Mouse (Mus musculus): Measurements from ENCODE around the gene Itpk1.

Itpk1 gene

DNA sequence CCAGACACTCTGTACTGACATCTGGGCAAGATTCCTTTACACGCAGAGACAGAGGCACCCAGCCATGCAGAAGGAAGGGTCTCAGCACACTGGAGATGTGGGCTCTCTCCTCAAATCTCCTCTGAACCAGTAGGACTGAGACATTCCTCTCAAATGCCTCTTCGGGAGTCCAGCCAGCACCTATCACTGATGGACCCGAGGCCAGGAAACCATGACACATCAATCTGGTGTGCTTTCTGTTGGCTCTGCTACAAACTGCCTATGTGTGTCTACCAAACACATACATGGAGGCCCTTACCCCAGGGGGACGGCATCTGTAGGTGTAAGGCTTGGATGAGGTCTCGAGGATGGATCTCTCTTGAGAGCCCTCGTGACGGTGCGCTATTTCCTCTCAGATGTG, 117.6 kb downstream of the Itpk1 start:
- no peak for DNase-seq

DNA sequence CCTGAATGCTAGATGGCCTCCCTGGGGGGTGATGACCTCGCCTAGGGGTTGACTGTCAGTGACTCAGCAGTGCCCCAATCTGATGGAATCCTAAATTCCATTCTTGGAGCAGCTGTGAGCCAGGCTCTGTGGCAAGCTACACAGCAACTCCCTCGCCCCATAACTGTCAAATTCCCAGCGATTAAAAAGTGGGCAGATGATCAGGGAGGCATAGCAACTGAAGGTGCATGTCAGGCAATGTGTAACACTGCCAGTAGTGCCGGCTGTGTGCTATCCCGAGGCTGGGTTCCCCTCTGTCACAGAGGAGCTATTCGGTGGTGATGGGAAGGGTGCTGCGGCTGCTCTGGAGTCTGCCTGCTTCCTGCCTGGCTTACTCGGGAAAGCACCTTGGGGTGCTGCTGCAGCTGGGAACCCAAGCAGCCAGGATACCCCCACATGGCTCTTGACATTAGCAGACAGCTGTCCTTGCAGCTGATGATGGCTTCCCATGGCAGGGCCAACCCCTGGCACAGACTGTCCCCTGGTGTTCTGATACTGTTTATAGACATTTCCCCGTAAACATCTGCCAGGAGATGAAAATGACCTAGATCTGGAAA, 118.3 kb downstream of the Itpk1 start:
- no peak for DNase-seq

DNA sequence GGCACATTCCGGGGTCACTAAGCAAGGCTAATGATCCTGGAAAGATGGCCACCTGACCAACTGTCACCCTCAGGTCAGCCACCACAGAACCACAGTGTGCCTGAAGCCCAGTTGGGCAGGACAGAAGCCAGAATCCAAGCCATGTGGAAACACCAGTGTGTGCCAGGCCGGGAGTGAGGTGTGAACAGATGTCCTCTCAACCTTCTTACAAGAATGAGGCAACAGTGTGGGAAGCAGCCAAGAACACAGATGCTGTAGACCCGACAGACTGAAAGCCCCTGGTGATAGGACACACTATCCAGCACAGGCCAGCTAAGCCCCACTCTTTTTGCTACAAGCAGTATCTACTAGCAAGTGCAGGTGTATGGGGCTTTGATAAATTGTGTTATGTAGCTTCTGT, 119.3 kb downstream of the Itpk1 start:
- no peak for DNase-seq

DNA sequence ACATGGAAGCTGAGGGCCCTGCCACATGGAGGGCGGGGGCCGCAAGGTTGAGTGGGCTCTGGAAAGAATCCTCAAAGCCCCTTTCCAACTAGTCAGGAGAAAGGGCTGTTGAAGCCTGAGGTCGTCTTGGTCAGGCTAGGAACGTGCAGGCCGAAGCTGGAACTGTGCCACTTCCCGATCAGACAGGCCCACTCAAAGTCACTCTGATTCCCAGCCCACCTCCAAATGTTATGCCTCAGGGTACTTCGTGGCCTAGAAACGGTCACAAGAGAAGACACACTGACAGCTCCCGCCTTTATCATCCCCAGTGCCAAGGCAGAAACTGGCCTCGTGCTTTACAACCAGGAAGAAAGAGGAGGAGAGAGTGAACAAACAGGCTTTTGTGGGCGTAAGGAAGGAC, 122.3 kb downstream of the Itpk1 start:
- DNase-seq: no peak

DNA sequence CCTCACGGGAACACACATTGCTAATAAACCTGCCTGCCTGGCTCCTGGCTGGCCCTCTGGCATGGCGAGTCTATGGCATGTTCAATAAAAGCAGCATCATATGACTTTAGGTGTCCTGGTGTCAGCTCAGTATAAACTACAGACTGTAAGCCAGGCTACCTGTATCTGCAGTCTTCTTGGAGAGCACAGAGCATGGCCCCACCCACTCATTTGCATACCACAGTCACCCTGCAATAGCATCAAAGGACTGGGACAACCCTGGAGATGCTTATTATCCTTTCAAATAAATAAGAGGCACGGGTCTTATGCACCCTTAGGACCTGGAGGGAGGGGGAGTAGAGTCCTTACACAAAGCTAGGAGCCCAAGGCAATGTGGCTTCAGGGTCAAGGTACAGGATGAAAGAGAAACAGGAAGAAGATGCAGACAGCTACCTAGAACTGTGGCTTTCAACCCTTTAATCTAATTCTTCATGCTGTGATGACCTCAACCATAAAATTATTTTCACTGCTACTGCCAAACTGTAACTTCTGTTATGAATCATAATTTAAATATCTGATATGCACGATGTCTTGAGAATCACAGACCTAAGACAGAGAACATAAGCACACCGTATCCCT, 123.0 kb downstream of the Itpk1 start:
- DNase-seq: no peak

DNA sequence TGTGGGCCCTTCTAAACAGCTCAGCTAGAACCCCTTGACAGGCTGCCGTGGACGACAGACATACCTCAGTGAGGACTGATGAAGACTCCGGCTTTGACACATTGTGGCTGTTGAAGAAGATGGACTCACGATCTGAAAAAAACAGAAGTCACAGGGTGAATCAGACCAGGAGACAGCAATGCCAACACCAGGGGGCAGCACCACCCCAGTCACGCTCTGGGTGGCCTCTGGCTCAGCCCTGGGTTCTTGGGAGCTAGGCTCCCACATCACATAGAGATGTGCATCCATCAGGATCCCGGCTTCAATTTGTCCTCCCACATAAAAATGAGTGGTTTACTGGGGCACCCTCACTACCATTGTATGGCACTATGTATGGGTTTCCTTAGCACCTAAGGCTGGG, 125.7 kb downstream of the Itpk1 start:
- peak; percentile 83 for DNase-seq

DNA sequence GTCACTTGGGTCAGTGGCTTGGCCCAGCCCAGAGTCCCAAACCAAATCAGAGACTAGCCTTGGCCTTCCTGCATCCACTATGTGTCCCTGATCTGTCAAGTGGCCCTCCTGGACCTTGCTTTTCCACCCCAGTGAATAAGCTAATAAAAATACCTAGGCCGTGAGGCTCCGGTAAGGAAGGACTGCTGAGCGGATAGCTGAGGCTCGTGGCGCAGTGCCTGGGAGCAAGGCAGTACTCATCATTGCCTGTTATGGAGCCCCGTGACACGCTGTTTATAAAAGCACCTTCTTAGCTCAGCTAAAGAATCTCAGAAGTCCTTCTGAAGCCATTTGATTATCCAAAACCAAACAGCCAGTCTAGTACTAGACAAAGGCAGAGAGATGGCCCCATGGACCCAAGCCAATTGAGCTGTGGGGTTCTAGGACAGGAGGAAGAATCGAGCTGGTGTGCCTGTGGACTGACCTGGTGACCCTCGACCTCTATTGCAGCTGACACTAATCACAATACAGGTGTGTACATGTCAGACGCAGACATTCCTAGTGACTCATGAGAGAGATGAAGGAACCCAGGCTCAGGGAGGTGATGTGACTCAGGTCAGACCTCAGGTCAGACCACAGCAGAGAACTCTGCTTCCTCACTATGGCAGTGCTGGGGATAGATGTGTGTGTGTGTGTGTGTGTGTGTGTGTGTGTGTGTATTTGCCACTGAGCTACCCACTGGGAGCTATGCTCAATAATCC, 127.9 kb downstream of the Itpk1 start:
- DNase-seq: no peak

DNA sequence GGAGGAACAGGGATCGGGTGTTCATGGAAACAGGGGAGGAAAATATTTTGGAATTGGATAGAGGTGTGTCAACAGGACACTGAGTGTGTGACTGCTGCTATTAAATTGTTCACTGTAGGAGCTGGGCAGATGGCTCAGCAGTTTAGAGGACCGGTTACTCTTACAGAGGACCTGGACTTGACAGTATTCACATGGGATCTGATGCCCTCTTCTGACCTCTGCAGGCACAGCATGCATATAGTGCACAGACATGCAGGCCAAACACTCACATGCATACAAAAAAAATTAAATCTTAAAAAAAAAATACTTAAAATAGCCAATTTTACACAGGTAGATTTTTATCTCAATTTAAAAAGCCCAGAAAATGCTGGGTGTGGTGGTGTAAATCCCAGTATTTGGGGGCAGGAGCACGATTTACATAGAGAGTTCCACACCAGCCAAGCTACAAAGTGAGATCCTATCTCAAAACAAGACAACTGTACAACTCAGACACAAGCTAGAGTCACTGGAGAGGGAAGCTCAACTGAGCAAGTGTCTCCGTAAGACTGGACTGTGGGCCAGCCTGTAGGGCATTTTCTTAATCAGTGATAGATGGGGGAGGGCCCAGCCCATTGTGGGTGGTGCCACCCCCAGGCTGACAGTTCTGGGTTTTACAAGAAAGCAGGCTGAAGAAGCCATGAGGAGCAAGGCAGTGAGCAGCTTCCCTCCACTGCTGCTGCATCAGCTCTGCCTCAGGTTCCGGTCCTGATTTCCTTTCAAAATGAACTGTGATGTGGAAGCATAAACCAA, 129.0 kb downstream of the Itpk1 start:
- peak; percentile 47 for DNase-seq

DNA sequence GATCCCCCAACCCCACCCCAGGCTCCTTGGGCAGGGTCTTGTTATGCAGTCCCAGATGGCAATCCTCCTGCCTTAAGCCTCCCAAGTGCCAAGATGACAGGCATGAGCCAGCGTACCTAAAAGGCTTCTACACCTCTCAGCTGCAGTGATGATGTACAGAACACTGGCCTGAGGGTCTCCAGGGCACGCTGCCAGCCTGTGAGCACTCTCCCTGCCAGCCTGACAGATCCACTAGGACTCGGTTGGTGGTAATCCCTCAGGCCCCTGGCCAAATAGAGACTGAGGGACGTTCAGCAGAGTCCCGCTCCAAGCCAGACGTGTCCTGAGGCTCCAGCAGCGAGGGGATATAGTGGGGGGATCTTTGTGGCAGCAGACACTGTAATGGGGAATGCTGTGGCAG, 131.7 kb downstream of the Itpk1 start:
- DNase-seq: no peak

DNA sequence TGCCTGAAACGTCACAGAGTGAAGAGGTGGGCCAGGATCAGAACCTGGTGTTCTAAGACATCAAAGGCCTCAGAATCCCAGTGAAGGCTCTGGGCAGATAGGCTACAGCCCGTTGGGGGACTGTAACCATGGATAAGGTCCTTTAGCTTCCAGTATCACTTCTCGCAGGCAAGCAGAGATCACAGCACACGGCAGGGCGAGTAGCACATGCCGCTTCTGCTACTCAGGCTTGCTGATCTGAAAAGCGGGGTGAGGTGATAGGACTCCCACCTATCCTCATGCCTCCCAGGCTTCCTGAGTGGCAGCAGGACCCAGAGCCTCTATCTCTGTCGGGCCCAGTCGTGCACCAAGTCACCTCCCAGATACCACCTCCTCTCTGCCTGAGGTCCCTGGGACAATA, 133.1 kb downstream of the Itpk1 start:
- no peak for DNase-seq

DNA sequence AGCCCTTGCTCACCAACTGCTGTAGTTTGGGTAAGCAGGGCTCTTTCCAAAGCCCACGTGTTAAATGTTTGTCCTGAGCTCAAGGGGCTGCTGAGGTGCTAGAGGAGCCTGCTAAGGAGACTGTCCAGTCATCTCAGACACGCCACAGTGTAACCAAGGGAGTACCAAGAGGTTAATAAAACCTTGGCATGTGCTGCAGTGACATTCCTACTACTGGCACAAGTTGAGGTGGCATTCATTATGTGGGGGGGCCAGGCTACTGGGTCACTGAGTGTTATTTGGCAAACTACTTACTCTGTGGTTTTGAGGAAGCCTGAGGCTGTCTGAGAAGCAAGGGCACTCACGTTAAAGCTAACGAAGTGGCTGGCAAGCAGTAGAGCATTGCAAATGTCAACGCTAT, 134.0 kb downstream of the Itpk1 start:
- no peak for DNase-seq

DNA sequence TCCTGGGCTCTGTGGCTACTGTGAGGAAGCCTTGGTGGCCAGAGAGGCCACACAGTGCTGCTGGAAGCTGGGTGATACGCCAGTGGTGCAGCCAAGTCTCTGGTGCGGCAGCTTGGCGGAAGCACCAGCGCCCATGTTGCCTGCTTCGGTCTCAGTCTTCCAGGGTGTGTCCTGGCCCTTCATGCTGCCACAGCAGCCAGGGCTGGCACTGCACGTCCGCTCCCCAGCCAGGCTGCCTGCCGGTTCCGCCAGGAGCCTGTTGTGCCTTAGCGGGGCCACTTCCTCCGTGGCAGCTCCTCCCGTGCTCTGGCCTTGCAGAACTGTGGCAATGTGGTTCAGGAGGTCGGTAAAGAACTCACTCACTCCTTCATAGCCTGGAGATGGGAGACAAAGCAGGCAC, 134.6 kb downstream of the Itpk1 start:
- no peak for DNase-seq

DNA sequence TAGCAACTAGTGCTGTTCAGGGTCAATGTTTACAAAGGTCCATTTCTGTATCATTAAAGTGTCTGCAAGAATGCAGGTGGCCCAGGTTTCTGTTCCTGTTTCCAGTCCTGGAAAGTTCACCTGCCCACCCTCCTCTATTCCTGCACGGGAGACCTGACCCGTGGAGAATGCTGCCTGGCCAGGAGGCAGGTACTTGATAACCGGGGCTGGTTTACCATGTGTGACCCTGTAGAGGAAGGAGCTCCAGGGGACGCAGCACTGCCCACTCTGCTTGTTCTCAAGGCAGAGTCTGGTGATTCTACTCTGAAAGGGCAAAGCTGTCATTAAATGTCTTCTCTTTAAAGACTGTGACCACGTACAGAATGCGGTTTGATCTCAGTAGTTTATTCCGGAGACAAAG, 136.5 kb downstream of the Itpk1 start:
- no peak for DNase-seq

DNA sequence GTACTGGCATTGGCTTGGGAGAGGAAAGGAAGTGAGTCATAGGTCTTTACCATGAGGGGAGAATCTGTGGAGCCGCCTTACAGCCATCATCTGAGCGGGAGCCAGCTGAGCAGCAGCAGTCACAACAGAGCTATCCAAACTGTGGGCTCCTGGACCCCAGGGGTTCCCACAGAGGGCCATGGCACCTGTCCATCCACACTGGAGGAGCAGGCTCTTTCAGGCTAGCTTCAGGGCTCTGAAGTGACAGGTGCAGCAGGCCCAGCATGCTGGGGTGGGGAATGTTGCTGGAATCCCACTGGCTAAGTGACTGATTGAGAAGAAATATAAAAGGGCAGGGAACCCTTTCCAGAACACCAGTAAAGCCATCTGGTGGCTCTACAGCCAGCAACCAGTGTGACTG, 137.8 kb downstream of the Itpk1 start:
- no peak for DNase-seq

DNA sequence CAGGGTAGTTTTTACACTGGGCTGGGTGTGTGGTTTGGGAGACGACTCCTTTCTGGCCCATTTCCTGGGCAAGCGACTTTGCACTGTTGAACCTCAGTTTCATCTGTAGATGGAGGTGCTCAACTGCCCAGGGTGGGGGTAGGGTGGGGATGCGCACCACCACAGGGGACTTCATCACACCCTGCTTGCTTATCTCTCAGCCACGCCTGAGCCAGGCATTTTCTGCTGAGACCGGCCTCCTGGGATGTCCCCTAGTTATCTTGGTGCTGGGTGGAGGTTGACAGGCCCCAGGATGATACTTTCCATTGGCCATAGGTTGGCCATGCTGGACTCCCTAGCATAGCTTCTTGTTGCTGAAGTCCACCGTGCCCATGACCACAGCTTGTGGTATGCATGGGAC, 139.6 kb downstream of the Itpk1 start:
- no peak for DNase-seq

DNA sequence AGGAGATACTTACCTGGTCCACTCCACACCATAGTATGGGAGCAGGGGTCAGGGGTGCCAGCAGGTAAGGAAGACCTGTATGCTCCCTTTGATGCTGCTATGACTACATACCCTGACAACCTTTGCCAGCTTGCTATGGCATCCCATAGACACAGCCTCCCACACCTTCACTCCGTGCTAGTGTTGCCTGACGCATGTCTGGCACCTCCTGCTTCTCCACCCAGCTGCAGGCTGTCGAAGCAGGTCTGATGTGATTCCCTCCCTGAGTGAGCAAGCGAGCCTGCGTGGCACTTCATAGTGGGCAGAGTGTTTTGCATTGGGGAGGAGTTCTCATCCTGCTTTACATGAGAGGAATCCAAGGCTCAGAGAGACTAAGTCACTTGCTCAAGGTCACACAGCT, 147.4 kb downstream of the Itpk1 start:
- DNase-seq: no peak

DNA sequence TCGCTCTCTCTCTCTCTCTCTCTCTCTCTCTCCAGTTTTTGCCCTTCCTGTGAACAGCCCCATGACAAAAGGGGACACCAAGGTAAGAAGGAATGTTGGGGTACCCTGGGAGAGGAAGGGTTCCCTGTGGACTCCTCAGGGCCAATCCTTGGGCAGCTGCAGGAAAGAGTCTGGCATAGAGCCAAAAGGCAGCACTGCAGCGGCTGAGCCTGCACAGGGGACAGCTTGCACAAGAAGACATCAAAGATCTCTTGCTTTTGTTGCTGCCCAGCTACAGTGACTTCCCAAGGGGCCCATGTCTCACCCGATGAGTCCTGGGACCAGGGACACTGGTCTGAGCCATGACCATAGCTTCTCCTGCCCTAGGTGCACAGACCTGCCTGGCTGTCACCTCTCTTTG, 148.9 kb downstream of the Itpk1 start:
- no peak for DNase-seq

DNA sequence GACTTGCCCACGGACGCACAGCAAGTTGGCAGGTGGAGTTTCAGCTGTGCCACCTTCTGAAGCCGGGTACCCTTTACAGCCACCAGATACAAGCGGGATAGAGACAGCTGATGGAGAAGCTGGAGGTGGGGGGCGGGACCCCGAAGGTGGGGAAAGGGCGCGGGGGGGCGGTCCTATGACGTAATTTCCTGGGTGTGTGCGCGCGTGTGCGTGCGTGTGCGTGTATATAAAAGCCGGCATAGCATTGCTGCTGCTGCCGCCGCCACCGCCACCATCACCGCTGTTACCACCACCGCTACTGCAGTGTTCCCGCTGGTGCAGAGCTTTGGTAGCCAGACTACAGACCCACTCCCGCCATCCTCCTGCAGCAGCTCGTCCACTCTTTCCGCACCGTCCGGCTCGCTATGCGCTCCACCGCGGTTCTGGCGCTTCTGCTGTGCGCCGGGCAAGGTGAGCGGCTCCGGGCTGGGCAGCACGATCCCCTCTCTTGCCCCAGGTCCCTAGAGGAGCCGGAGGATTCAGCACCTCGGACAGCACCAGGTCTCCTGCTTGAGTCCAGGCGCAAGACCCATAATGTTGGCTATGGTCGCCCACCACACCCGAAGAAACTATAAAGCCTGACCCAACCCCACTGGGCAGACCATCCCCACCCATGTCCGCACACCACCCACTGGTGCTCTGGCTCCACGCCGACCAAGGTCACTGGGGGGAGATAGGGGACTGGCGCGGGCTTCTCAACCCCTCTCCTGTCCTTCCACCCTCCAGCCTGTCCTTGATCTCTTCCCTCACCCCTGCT, 149.8 kb downstream of the Itpk1 start, which contains the start of gene Chga:
Gene Chga (plus strand): TSS at position 249 of the 796 bp plus-strand sequence.
- DNase-seq: peak; percentile 85

DNA sequence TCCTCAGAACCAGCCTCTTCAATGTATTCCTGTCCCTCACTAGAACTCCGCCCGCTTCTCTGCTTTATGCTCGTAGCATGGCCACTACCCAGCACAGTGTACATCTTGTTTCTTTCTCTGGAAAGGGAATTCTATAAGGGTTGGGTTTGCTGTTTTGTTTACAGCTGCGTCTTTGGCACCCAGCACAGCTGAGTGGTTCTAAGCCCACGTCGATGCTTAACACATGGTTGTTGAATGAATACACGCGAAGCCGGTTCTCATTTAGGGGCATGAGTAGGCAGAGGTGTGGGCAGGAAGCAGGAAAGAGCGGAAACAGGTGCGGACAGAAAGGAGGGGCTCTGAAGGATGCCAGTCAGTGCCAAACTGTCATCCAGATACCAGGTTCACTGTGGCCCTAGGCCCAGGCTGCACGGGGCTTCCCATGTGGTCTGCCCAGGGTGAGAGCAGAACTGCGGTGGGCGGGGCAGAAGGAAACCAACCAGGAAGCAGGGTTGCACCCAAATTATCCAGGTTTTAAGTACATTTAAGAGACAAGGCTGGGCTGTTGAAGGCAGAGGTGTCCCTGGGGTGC, 150.9 kb downstream of the Itpk1 start:
- DNase-seq: no peak

DNA sequence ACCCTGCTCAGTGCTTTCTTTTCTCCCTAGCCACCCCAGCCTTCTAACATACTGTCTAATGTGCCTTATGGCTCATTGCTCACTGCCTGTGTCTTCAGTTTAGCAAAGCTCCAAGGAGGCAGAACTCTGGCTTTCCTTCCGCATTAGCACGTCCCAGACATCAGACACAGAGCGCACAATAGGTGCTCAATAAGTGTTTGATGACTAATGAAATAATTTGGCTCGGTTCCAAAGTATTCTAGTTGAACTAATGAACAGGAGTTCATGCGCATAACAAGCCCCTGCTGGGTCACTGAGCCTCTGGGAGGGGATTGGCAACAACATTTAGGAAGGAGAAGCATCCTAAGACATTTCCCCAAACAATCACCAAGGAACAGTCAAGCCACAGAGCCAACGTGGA, 152.7 kb downstream of the Itpk1 start:
- no peak for DNase-seq

DNA sequence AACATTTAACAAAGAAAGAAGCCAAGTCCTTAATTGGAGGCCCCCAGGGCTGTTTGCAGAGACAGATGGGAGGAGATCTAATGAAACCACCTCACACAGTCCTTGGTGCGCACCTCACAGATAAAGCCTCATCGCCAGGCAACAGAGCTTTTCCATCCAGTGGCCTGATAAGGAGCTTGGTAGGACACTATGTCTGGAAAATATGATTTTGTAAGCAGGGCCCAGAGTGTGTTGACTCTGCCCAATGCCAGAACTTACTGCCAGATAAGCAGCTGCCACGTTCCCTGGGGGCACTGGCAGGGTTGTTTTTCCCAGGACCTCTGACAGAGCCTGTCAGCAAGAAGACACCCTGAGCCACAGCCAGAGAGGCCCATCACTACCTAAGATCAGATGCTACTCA, 153.5 kb downstream of the Itpk1 start:
- no peak for DNase-seq

DNA sequence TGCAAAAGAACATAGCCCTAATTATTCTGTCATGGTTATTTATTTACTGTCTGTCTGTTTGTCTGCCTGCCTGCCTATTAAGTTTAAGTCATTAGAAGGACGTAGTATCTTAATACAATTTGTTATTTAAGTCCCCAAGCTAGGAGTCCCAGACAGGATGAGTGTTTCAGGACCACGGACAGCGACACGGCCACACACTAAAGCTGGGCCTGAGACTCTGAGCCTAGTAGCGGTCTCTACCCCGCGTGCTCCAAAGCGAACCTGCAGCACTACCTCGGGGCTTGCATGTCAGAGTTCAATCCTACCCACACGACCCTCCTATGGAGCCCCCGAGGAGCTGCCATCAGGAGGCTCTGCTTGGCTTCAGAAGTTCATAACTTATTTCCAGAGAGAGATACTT, 154.2 kb downstream of the Itpk1 start:
- peak; percentile 80 for DNase-seq
